Mouse (Mus musculus): ENCODE measurements around the gene Tmem265.
A peak's percentile ranks its signal among the peaks of the same experiment; 100 is the strongest.

Gene Tmem265

GRCm38 (mm10) chr7:127561340-127561858 is at the start of gene Tmem265:
Gene Tmem265, plus strand, starts transcription at chr7:127561390.
- peak; percentile 18 for DNase-seq (ENCODE audit: low spot score)

DNA sequence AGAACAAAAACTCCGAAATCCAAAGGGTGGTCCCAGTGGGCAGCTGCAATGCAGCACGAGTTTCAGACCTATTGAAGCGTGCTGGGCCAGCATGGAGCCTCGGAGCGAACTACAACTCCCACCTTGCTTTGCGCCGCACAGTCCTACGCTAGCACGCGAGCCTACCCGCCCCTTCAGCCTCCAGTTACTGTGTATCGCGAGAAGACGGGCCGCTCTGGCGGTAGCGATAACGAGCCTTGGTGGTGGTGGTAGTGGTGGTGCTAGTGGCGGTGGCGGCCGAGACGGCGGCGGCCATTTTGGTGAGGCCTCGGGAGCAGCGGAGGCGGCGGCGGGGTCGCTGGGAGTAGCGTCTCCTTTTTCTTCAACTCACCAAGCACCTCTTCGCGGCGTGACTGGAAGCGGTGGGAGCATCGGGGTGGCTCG is 49.4 kb upstream of the Tmem265 start, which contains the start of gene Srcap:
Srcap (plus strand) TSS at position 176 of the 423 bp plus-strand sequence.
- peak; percentile 98 for DNase-seq (ENCODE audit: low spot score)

DNA sequence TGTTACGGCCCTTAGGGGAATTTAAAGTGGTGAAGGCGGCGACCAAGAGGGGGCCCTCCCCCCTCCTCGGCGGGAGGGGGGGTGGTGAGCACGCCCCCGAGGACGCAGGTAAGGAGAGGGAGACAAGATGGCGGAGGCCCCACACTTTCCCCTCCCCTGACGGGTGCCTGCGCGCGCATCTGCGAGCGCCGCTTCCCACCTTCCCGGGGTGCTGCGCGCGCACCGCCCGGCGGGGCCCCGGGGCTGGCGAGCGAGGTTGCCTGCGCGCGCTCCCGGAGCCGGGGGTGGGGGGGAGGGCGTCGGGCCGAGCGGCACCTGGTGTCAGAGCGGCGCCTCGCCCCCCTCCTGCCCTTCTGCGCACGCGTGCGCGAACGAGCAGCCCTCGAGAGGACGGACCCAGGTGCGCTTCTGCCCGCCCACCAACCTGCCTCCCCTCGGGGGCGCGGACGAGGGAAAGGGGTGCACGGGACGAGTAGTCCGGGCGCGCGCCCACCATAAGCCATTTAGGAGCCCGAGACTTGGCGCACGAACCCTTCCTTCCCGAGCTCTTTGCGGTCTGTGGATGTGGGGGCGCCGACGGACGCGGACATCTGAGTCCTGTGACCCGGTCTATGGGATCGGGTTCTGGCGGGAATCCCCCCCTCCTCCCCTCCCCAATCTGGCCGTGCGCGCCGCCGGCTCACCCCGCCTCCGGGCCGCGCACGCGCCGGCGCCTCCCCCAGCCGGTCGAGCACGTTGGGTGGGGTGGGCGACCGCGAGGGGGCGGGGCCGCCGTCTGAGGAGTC is 48.8 kb upstream of the Tmem265 start:
- peak; percentile 91 for DNase-seq (ENCODE audit: low spot score)

DNA sequence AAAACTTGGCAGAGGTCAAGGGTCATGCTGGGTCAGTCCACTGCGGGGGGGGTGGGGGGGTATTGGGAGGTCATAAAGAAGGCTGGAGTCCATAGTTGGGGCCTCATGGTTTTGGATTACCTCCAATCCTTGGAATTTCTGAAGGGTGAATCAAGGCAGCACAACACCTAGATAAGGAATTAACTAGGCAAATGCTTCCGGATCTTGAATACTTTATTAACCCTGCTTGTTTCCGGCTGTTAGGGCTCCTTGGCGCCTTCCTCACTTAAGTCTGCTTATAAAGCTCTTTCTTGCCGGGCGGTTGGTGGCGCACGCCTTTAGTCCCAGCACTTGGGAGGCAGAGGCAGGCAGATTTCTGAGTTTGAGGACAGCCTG is 48.2 kb upstream of the Tmem265 start:
- no peak for DNase-seq (ENCODE audit: low spot score)

DNA sequence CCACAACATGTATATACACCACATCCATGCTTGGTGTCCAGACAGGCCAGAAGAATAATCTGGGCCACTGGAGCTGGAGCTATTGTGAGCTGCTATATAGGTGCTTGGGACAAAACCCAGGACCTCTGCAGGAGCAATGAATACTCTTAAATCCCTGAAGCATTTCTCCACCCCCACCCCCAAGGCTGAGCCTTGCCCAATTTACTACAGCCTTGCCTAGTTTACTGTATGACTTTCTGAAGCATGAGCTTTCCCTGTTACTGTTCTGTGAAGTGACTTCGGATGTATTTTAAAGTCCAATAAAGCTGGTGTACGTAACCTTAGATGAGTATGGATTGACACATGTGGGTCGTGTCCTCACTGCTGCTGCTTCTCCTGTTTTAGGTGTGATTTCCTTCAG is 47.4 kb upstream of the Tmem265 start:
- no peak for DNase-seq (ENCODE audit: low spot score)

DNA sequence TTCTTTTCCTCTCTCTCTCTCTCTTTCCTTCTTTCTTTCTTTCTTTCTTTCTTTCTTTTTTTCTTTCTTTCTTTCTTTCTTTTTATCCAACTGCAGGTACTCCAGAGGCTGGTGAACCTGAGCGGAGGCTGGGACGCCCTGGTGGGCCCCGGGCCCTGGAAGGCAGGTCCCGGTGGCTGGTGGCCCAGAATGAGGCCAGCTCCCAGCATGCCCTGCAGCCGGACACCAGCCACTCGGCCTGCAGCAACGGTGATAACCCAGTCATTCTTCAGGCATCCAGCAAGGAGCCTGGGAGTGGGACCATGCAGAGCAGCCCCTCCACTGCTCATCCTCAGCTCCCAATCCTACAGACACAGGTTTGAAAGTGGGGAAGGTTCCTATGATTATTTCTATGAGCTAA is 45.3 kb upstream of the Tmem265 start:
- no peak for DNase-seq (ENCODE audit: low spot score)

- no peak for DNase-seq (ENCODE audit: low spot score)
Measured at GRCm38 (mm10) chr7:127516344-127516743, 44.8 kb upstream of the Tmem265 start.

GRCm38 (mm10) chr7:127519284-127519683 is 41.9 kb upstream of the Tmem265 start, which contains the start of gene Gm42715:
Gene Gm42715, plus strand, starts transcription at chr7:127519584.
- no peak for DNase-seq (ENCODE audit: low spot score)

DNA sequence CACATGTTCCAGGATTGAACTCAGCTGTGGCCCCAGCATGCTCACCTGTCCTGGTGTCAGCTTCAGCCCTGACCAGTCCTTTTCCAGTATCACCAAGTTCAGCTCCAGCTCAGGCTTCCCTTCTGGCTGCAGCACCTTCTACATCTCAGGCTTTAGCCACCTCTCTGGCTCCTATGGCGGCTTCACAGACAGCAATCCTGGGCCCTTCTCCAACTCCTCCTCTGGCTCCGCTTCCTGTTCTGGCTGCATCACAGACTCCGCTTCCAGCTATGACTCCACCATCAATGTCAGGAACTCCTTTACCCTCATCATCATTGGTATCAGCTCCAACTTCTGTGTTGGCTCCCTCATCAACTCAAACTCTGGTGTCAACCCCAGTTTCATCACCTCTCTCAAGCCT is 19.5 kb upstream of the Tmem265 start:
- no peak for DNase-seq (ENCODE audit: low spot score)

DNA sequence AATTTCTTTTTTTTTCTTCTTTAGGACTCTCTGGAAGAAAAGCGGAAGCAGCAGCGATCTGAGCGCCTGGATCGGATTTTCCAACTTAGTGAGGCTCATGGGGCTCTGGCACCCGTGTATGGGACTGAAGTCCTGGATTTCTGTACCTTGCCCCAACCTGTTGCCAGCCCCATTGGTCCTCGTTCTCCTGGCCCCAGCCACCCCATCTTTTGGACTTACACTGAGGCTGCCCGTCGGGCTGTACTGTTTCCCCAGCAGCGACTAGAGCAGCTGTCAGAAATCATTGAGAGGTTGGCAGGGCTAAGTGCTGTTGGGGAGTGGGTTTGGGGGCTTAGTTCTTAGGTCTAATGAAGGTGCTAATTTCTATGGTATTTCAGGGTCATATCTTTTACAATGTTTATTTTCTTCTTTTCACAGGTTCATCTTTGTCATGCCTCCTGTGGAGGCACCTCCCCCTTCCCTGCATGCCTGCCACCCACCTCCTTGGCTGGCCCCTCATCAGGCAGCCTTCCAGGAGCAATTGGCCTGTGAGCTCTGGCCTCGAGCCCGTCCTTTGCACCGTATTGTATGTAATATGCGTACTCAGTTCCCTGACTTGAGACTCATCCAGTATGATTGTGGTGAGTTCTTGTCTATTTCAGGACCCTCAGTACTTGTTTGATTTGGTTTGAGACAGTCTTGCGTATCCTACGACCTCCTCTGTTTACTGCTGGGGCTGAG is 11.9 kb upstream of the Tmem265 start:
- no peak for DNase-seq (ENCODE audit: low spot score)

GRCm38 (mm10) chr7:127551558-127551957 is 9.6 kb upstream of the Tmem265 start:
- no peak for DNase-seq (ENCODE audit: low spot score)

- DNase-seq (ENCODE audit: low spot score) = no peak
Measured at GRCm38 (mm10) chr7:127560580-127560979, 610 bp upstream of the Tmem265 start.

GRCm38 (mm10) chr7:127564381-127565150 is 3.4 kb downstream of the Tmem265 start:
- DNase-seq (ENCODE audit: low spot score) = peak; percentile 48

- DNase-seq (ENCODE audit: low spot score) = peak; percentile 99
Measured at GRCm38 (mm10) chr7:127572895-127573471, 11.8 kb downstream of the Tmem265 start, which contains the start of gene Phkg2. Gene Phkg2, plus strand, starts transcription at chr7:127573340.

DNA sequence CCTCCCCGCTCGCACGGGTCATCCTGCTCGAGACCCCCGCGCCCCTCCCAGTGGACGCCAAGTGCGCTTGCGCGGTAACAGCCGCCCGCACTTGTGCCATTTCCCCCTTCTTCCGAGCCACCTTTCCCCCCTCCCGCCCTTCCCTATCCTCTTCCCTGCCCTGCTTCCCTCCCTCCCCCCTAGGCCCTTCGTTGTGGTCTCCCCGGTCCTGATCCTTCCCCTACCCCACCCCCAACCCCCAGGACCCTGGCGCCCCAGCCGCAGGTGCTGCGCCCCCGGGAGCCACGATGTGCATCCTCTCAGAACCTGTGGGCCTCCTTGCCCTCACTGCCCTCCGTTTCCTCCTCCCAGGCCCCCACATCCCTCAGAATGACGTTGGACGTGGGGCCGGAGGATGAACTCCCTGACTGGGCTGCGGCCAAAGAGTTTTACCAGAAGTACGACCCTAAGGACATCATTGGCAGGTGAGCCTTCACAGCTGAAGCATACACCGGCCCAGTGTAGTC is 12.4 kb downstream of the Tmem265 start:
- no peak for DNase-seq (ENCODE audit: low spot score)

DNA sequence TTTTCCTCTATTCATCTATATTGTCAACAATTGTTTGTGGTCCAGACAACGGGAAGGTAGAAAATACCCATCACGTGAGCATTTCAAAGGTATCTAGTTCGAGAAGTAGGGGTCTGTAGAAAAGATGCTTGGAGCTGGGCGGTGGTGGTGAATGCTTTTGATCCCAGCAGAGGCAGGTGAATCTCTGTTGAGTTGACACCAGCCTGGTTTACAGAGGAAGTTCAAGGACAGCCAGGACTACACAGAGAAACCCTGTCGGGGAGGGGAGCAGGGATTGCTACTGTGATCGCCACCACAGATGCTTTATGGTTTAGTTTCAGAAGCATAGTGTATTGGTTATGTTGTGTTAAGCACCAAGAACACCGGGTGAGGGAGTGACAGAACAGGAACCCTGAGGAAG is 12.9 kb downstream of the Tmem265 start:
- no peak for DNase-seq (ENCODE audit: low spot score)

GRCm38 (mm10) chr7:127583260-127583659 is 22.1 kb downstream of the Tmem265 start:
- DNase-seq (ENCODE audit: low spot score) = no peak

- peak; percentile 60 for DNase-seq (ENCODE audit: low spot score)
Measured at GRCm38 (mm10) chr7:127585031-127585430, 23.8 kb downstream of the Tmem265 start.

DNA sequence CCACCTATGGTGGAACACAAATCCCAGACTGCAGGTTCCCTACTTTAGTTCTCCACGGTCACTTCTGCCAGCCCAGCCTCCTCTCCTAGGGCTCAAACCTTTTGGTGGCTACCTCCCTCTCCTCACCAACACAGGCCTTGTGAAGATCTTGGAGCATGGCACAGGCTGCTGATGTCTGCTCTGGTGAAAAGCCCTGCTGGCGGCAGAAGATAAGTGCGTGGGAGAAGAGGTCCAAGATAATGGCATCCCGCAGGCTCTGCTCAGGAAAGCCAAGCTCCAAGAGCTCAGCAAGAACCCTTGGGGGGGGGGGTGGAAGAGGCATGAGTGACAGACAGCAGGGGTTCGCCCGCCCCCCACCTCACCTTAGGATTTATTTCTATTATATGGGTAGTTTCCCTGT is 25.0 kb downstream of the Tmem265 start:
- DNase-seq (ENCODE audit: low spot score) = no peak

- no peak for DNase-seq (ENCODE audit: low spot score)
Measured at GRCm38 (mm10) chr7:127587196-127587595, 26.0 kb downstream of the Tmem265 start.

DNA sequence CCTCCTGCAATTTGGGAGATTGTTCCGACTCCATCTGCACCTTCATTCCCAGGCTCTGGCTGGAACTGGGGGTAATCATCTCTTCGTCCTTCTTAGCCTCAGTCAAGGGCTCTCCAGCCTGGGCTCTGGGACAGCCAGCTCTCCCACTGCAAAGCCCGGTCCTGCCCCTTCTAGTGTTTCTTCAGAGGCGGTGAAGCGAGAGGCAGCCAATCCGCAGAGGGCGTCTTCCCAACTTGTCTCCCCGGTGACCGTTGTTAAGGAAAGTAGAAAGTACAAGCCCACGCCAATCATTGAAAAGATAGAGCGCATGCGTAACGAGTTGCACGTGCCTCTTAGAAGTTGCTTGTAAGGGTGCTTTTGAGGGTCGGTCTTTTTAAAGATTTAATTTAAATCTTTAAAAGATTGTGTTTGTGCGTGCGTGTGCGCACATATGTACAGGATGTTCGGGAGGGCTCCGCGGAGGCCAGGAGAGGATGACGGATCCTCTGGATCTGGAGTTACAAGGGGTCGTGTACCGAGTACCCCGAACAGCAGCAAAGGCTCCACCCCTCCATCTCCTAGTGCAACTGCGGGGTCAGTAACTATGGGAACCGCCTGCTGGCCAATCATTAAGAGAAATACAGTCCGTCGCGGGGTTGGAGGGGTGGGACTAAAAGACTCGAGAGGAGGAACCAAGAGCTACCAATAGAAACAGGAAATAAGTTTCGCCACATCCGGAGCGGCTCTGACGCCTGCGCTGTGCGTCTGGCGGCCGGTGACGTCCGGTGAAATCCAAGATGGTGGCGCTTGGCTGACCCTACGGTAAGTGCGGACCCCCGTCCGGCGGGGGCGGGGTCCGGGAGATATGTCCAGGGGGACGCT is 27.1 kb downstream of the Tmem265 start, which contains the start of the genes Ccdc189 and Rnf40:
Ccdc189 (minus strand) TSS at position 585 of the 861 bp plus-strand sequence.
Rnf40 (plus strand) TSS at position 757 of the 861 bp plus-strand sequence.
- peak; percentile 98 for DNase-seq (ENCODE audit: low spot score)
